Mouse (Mus musculus): Measurements from ENCODE around the gene Grik2. TPM values are rescaled to one million over a fixed set of nuclear protein-coding genes. Genes with fewer than 3 reads are reported as not detected.

Grik2 gene
- polyA plus RNA-seq, 1 experiment from 2014 or later: 7.8 TPM

DNA sequence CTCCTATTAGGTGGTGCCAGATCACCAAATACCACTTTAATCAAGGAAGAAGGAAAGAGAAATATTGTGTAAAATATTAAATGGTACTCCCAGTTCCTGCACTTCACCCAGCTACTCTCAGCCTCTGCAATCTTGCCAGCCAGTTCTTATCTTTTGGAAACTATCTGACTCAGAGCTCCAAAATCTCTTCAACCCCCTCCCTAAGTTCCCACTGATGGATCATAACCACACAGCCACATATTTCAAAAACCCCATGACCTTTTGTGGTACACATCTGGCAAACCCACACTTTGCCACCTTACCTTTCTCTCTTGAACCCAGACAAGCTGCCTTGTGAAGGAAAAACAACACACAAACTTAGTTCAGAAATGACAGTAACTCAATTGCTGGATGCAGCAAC lies 738.2 kb downstream of the Grik2 start:
- DNase-seq (ENCODE audit: low spot score): no peak

DNA sequence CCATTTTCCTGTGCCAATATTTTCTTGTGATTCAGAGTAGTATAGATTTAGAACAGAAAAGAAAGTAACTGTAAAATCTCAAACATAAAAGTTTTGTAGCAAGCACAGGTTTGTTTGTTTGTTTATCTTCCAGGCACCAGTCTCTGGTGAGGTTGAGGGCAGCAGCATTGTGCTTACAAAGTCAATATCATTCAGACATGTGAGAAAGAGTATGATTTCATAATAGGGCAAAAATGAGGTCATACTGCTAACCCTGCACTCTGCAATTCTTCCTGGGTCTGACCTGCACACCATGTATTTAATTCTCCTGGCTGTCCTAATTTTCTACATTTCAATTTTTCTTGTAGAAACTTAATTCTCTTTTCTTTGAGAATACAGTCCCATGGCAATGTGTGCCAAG lies 739.2 kb downstream of the Grik2 start:
- H3K9me3 ChIP-seq (ENCODE audit: control insufficient read depth, low read length): no peaks in the 10 kb centered on the region
- no peak overlapping the region for H3K9ac ChIP-seq (ENCODE audit: low read length)
- no peaks in the 10 kb centered on the region for H3K27me3 ChIP-seq (ENCODE audit: control insufficient read depth, insufficient read depth, low read length)
- no peak for ATAC-seq (ENCODE audit: insufficient read depth, low FRiP score, low TSS enrichment)
- H3K27ac ChIP-seq (ENCODE audit: low read depth, low read length): no peak overlapping the region
- H3K4me2 ChIP-seq (ENCODE audit: low read depth): no peak overlapping the region
- no peak for DNase-seq (ENCODE audit: low spot score)
- H3K36me3 ChIP-seq (ENCODE audit: control insufficient read depth, insufficient read depth, low read length): no peaks in the 10 kb centered on the region
- no peaks in the 10 kb centered on the region for H3K4me1 ChIP-seq (ENCODE audit: control insufficient read depth, insufficient read depth, low read length)
- no peak overlapping the region for H3K4me3 ChIP-seq (ENCODE audit: low read depth, low read length)

More for the DNA sequence above, 738.2 kb downstream of the Grik2 start:
- Histone ChIP-seq H3K36me3 (ENCODE audit: control insufficient read depth, insufficient read depth, low read length) (no peaks in the 10 kb centered on the region), H3K4me3 (ENCODE audit: low read depth, low read length) (no peak overlapping the region), H3K9ac (ENCODE audit: low read length) (no peak overlapping the region), H3K4me1 (ENCODE audit: control insufficient read depth, insufficient read depth, low read length) (no peaks in the 10 kb centered on the region), H3K4me2 (ENCODE audit: low read depth) (no peak overlapping the region), H3K27me3 (ENCODE audit: control insufficient read depth, insufficient read depth, low read length) (no peaks in the 10 kb centered on the region), H3K9me3 (ENCODE audit: control insufficient read depth, low read length) (no peaks in the 10 kb centered on the region), H3K27ac (ENCODE audit: low read depth, low read length) (no peak overlapping the region)
- no peak for ATAC-seq (ENCODE audit: insufficient read depth, low FRiP score, low TSS enrichment)
